Mouse (Mus musculus) testis, adult 2 months (tissue): Measurements from ENCODE around the gene Ndufb5. TPM values are rescaled to one million over a fixed set of nuclear protein-coding genes. Genes with fewer than 3 reads are reported as not detected.
"Not testable (repeated sequence)": the region's sequence is repeated elsewhere in the genome, so short reads cannot be mapped to it uniquely, and the experiment has no call there.

ENCODE experiments used
- H3K27ac ChIP-seq: fragments of 200-500 bp; 2 replicates; pipeline ENCODE4 v1.5.1; 2012; ENCODE audit warnings: low read depth, low read length; ENCODE audit not compliant: control insufficient read depth, insufficient read depth
- H3K27me3 ChIP-seq: fragments of 200-500 bp; 2 replicates; pipeline ENCODE4 v1.6.1; 2012; ENCODE audit warnings: mild to moderate bottlenecking, low read length, moderate library complexity; ENCODE audit not compliant: control insufficient read depth, insufficient read depth
- H3K36me3 ChIP-seq: fragments of 200-500 bp; 2 replicates; pipeline ENCODE4 v1.6.1; 2012; ENCODE audit warnings: mild to moderate bottlenecking, low read length; ENCODE audit not compliant: control insufficient read depth, insufficient read depth
- H3K4me1 ChIP-seq: fragments of 200-500 bp; 2 replicates; pipeline ENCODE4 v1.6.1; 2012; ENCODE audit warnings: low read length; ENCODE audit not compliant: control insufficient read depth, insufficient read depth
- H3K4me3 ChIP-seq: fragments of 200-500 bp; 2 replicates; pipeline ENCODE4 v1.5.1; 2012; ENCODE audit warnings: low read depth, mild to moderate bottlenecking, low read length, moderate library complexity, mixed read lengths; ENCODE audit not compliant: control insufficient read depth
- CTCF ChIP-seq: fragments of 200-500 bp; IDR thresholded peaks from 2 replicates; pipeline ENCODE4 v1.5.1; 2012; ENCODE audit warnings: low read depth, mild to moderate bottlenecking, inconsistent platforms, low read length, moderate library complexity; ENCODE audit not compliant: control insufficient read depth, insufficient read depth, insufficient replicate concordance
- POLR2A ChIP-seq: fragments of 200-500 bp; IDR thresholded peaks from 2 replicates; pipeline ENCODE4 v1.6.1; 2012; ENCODE audit warnings: low read depth, mild to moderate bottlenecking, inconsistent platforms, low read length, moderate library complexity; ENCODE audit not compliant: control insufficient read depth
- polyA plus RNA-seq: library from polyadenylated mRNA; depleted of rRNA; stranded (reverse); fragments of >200 nt; gene quantifications from 2 replicates; pipeline ENCODE4 v1.2.3, GENCODE M21; 2012

Gene Ndufb5
- polyA plus RNA-seq, 1 experiment: 272 TPM

DNA sequence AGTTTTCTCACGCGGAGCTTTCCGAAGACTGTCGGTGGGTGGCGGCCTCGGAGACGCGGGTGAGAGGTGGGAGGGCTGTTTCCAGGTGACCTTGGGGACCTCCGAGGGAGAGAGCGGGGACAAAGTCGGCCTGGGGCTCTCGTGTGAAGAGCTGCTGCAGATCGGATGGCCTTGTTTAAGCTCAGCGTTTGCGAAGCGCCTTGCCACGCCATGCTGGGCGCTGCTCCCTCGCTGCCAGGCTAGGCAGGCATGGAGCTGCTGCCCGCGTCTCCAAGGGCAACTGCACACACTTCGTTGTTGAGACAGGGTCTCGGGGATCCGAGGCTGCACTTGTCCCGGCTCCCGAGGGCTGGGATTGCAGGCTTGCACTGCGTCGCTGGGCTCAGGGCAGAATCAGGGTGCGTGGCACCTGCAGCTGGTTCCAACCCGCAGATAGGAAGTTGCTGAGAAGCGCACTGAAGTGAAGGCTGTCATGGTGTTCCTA is 424 bp downstream of the Ndufb5 start, which contains the start of gene Mrpl47:
Mrpl47 (minus strand) TSS at position 434 of the 484 bp plus-strand sequence.
- Histone ChIP-seq H3K36me3 (no peaks in the 10 kb centered on the region), H3K4me1 (no peaks in the 10 kb centered on the region; the same call in 1 of the 2 replicates), H3K27me3 (no peaks in the 10 kb centered on the region), H3K4me3 (peak within 1 kb of the TSS; percentile 96), H3K27ac (peak within 1 kb of the TSS; percentile 77)
- TF ChIP-seq POLR2A (no peak; the same call in 1 of the 2 replicates), CTCF (no peak)

DNA sequence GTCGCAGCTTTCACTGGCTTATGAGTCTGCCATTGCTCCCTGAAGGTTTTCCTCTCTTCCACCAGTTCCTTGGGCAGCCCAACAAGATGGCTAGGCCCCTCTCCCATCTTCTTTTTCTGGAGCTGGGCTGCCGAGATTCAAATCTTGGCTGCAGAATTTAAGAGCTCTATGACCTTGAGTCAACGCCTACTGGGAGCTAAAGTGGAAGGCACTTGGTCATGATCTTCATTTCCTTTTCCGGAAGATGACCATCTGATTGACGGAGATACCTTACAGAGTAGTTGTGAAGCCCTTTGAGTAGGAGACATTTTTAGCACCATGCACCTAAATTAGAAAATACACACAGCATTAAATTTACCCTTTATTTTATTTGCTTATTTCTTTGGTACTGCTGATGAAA is 1.8 kb downstream of the Ndufb5 start:
- no peak overlapping the region for H3K4me3 ChIP-seq
- H3K27ac ChIP-seq: no peak overlapping the region
- TF ChIP-seq POLR2A: no peak
- TF ChIP-seq CTCF: no peak
- no peaks in the 10 kb centered on the region for H3K36me3 ChIP-seq
- H3K4me1 ChIP-seq: no peaks in the 10 kb centered on the region; the same call in 1 of the 2 replicates
- no peaks in the 10 kb centered on the region for H3K27me3 ChIP-seq

DNA sequence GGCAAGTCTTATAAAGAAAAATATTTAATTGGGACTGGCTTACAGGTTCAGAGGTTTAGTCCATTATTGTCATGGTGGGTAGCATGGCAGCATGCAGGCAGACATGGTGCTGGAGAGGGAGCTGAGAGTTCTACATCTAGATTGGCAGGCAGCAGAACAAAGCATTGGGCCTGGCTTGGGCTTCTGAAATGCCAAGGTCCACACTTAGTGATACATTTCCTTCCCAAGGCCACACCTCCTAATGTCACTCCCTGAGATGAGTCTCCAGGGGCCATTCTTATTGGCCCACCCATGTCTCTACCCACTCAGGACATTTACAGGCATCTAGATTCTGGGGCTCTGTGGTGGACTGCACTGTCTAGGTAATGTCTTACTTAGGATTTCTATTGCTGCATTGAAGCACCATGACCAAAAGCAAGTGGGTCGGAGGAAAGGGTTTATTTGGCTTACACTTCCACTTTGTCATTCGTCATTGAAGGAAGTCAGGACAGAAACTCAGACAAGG is 5.5 kb downstream of the Ndufb5 start:
- Histone ChIP-seq H3K36me3 (no peaks in the 10 kb centered on the region; the same call in 1 of the 2 replicates), H3K27me3 (no peaks in the 10 kb centered on the region), H3K4me1 (no peaks in the 10 kb centered on the region; the same call in 1 of the 2 replicates), H3K27ac (no peak overlapping the region), H3K4me3 (no peak overlapping the region)
- no peak for TF ChIP-seq CTCF

DNA sequence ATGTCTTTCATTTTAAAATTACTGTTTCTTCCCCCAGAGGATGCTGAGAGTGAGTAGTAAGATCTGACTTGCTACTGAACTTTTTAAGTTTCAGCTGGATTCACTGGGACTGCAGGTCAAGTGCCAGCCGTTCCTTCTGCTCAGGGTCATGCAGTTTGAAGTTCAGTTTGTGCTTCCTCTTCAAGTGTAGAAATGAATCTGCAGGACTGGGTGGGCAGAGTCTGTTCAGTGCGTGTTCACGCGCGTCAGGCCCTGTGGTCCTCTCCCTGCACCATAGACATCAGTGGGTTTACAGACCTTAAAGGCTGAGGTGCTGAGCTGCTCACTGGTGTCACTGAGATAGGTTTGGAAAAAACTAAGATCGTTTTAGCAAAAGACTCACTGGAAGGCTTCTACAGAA is 8.2 kb downstream of the Ndufb5 start:
- H3K27ac ChIP-seq: no peak overlapping the region
- no peaks in the 10 kb centered on the region; the same call in none of the 2 replicates for H3K36me3 ChIP-seq
- no peak for TF ChIP-seq CTCF
- no peak for TF ChIP-seq POLR2A
- no peaks in the 10 kb centered on the region for H3K27me3 ChIP-seq
- no peaks in the 10 kb centered on the region for H3K4me1 ChIP-seq
- H3K4me3 ChIP-seq: no peak overlapping the region

DNA sequence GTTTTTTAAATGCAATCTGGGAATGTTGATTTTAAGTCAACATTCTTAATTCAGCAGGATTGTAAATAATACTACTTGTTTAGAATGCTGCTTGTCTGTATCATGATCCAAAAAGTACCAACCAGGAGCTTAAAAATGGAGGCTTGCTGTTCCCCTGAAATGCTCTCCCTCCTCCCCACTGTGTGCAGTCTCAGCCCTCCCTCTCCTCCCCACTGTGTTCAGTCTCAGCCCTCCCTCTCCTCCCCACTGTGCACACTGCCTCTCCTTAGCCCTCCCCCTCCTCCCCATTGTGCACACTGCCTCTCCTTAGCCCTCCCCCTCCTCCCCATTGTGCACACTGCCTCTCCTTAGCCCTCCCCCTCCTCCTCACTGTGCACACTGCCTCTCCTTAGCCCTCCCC is 8.6 kb downstream of the Ndufb5 start:
- not testable (repeated sequence) for H3K4me3 ChIP-seq, H3K4me1 ChIP-seq, H3K27me3 ChIP-seq, H3K36me3 ChIP-seq, H3K27ac ChIP-seq

DNA sequence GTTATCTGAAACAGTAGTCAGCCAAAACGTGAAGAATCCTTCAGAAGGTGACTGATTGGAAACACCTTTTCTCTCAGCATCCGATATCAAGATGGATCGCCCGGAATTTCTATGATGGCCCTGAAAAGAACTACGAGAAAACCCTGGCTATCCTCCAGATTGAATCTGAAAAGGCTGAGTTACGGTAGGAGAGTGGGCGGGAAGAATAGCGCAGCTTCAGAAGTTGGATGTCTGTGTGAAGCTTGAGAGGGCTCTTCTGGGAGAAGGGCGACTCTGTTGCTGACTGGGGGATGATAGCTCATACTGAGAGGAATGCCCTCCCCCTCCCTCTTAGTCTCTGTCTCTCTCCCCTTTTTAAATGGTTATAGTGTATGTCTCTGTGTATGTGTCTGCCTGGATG is 11.6 kb downstream of the Ndufb5 start:
- Histone ChIP-seq H3K27me3 (no peaks in the 10 kb centered on the region), H3K4me1 (no peaks in the 10 kb centered on the region), H3K4me3 (no peak overlapping the region), H3K36me3 (peaks cover 1% of the 10 kb centered on the region), H3K27ac (no peak overlapping the region)
- no peak for TF ChIP-seq CTCF
- no peak for TF ChIP-seq POLR2A

DNA sequence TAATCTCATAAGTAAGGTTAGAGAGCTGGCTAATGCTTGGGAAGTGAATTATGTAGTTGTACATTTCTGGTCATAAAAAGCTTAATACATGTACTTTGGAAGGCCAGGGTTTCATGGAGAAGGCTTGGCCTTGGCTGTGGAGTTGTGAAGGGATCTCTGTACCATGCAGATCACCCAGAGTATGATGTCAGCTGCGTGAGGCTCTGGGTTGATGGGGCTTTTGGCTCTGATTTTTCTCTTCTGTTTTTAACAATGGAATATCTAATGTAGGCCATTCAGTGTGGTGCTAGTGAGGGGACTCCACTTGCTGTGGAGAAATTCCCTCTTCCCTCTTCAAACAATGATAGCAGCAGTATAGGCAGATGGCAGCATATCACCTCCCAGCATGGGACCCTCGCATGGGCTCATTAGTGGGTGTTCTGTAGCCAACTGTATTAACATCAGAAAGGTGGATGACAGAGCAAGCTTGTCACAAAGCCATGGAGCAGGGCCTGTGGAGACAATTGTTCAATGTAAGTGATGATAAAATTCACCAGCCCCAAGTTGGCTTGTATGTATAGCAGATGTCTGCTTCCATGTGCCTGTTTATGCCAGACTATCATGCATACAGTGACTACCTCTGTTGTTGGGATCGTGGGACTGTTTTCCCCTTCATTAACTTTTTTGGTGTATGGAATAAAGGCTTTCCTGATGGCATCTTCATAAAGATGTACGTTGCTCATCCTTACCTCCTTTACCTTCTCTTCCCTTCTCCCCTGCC is 13.2 kb downstream of the Ndufb5 start:
- Histone ChIP-seq H3K4me3 (no peak overlapping the region), H3K27ac (no peak overlapping the region), H3K36me3 (peaks cover 1% of the 10 kb centered on the region)

More for the DNA sequence above, 13.2 kb downstream of the Ndufb5 start:
- no peaks in the 10 kb centered on the region for H3K27me3 ChIP-seq
- no peak for TF ChIP-seq POLR2A
- no peak for TF ChIP-seq CTCF
- no peaks in the 10 kb centered on the region for H3K4me1 ChIP-seq
